ENCODE assay signal across 9 mouse cellular contexts in the genomic region with DNA sequence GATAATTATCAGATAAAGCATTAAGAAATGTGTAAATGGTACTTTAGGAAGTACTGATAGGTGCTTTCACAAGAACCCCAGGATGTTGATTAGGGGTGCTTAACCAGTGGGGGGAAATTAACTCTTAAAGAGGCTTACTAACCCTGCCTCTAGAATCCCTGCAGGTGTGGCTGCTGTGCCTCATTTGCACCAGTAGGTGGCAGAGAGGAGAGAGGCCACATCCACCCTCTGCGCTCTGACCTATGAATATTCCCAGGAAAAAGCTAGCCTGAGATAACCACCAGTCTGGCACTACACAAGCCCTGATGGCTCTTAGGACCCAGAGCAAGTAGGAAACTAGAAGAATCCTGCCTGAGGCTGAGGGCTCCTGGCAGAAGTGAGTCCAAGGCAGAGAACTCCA. TPM values are rescaled to one million over a fixed set of nuclear protein-coding genes. Genes with fewer than 3 reads are reported as not detected.
A peak's percentile ranks its signal among the peaks of the same experiment; 100 is the strongest.
DNase-seq lines count a peak whose midpoint lies in the region; TF ChIP-seq lines count a peak whose summit lies in the region.
"Had no signal": no experiment of that assay in that cellular context is flagged by ENCODE, and none has a peak within 500 bp of the region (broad histone marks: within the 10 kb centered on the region; RNA-seq: fewer than 3 reads in every experiment).

No protein-coding gene starts in this region.

- peak; percentile 87 for TF ChIP-seq CTCF in layer of hippocampus, adult 2 months (conservative IDR thresholded peaks at IDR 0.05)

- H3K4me3 ChIP-seq in layer of hippocampus, adult 2 months, result no peak overlapping the region
- H3K4me3 ChIP-seq in embryonic facial prominence, embryonic 10.5 days, result no peak overlapping the region
- H3K4me3 ChIP-seq: embryonic facial prominence, embryonic 15.5 days had no signal

- intact Hi-C loops in left cerebral cortex, postnatal 25 days (cut with DNase I), result loop anchor here (5.0 kb wide), 1 partner anchor 94 kb away; no protein-coding TSS in a partner anchor
- intact Hi-C loops in left cerebral cortex, postnatal 14 days (cut with DNase I), result loop anchor here (5.0 kb wide), 1 partner anchor 229 kb away; no protein-coding TSS in a partner anchor

- no peaks in the 10 kb centered on the region for H3K36me3 ChIP-seq in embryonic facial prominence, embryonic 10.5 days (replicated peaks)
- H3K36me3 ChIP-seq: embryonic facial prominence, embryonic 15.5 days had no signal

- H3K27me3 ChIP-seq in embryonic facial prominence, embryonic 10.5 days (replicated peaks; ENCODE audit: low read depth, poor library complexity, severe bottlenecking), result no peaks in the 10 kb centered on the region
- H3K27me3 ChIP-seq: embryonic facial prominence, embryonic 15.5 days had no signal

- no peak overlapping the region; the same call in 1 of the 2 replicates for H3K27ac ChIP-seq in layer of hippocampus, adult 2 months
- H3K27ac ChIP-seq in embryonic facial prominence, embryonic 10.5 days (replicated peaks), result no peak overlapping the region
- H3K27ac ChIP-seq: embryonic facial prominence, embryonic 15.5 days had no signal

- 34% methylated on average over 1 of the region's 1 CpGs for WGBS in embryonic facial prominence, embryonic 10.5 days

- H3K9me3 ChIP-seq in embryonic facial prominence, embryonic 10.5 days, result no peaks in the 10 kb centered on the region
- H3K9me3 ChIP-seq: embryonic facial prominence, embryonic 15.5 days had no signal

- peaks cover 5% of the 10 kb centered on the region; the same call in 1 of the 2 replicates for H3K4me1 ChIP-seq in embryonic facial prominence, embryonic 10.5 days
- H3K4me1 ChIP-seq: embryonic facial prominence, embryonic 15.5 days had no signal

- peak in 1 of 2 experiments; percentile 29 for DNase-seq in layer of hippocampus, adult 2 months (ENCODE audit: low spot score in 2 of 2)
- no peak for DNase-seq in layer of hippocampus, adult 9-11 months
- DNase-seq in ZHBTc4 (ENCODE audit: low read depth, low spot score), result peak; percentile 58
- peak; percentile 39 for DNase-seq in embryonic facial prominence, embryonic 10.5 days (ENCODE audit: low spot score)
- DNase-seq in lung, postnatal 10 days, result peak; percentile 49
- no peak for DNase-seq in left cerebral cortex, adult 8-10 months (ENCODE audit: low spot score in 2 of 2)
- DNase-seq in left cerebral cortex, postnatal 25 days (ENCODE audit: low spot score in 2 of 2), result no peak
- no peak for DNase-seq in left cerebral cortex, postnatal 14 days (ENCODE audit: low spot score in 2 of 2)

RNA-seq across cellular contexts. Expression of gene Gprc5d, which starts 30.4 kb away (rescaled TPM):
- total RNA-seq in layer of hippocampus, adult 2 months (2021), result not detected
- not detected in 2 replicates for polyA plus RNA-seq in embryonic facial prominence, embryonic 10.5 days (2016; fragmentation: Nextera tagmentation; extraction: Ambion mirVana)
- under 1 TPM in 1 of 4 experiments, not detected in 3; 0.28 TPM for total RNA-seq in left cerebral cortex, adult 8-10 months (2022)
- total RNA-seq in left cerebral cortex, postnatal 25 days (2021), result not detected
- total RNA-seq in left cerebral cortex, postnatal 14 days (2021), result not detected

RNA-seq across cellular contexts. Expression of gene Fam234b, which starts 49.3 kb away (rescaled TPM):
- 100 to 1,000 TPM; 161 to 166 TPM for total RNA-seq in layer of hippocampus, adult 2 months (2021)
- 18.4 and 20.1 TPM in 2 replicates for polyA plus RNA-seq in embryonic facial prominence, embryonic 10.5 days (2016; fragmentation: Nextera tagmentation; extraction: Ambion mirVana)
- 100 to 1,000 TPM; 149 to 164 (median 160) TPM for total RNA-seq in left cerebral cortex, adult 8-10 months (2022)
- total RNA-seq in left cerebral cortex, postnatal 25 days (2021), result 100 to 1,000 TPM; 143 to 147 TPM
- total RNA-seq in left cerebral cortex, postnatal 14 days (2021), result 100 to 1,000 TPM; 118 to 124 TPM

RNA-seq across cellular contexts. Expression of gene Hebp1, which starts 49.3 kb away (rescaled TPM):
- total RNA-seq in layer of hippocampus, adult 2 months (2021), result 10 to 100 TPM; 74.1 to 79.1 TPM
- polyA plus RNA-seq in embryonic facial prominence, embryonic 10.5 days (2016; fragmentation: Nextera tagmentation; extraction: Ambion mirVana), result 4.1 and 5.2 TPM in 2 replicates
- 10 to 100 TPM; 48.6 to 60.9 (median 56.7) TPM for total RNA-seq in left cerebral cortex, adult 8-10 months (2022)
- 10 to 100 TPM; 42.6 to 43.9 TPM for total RNA-seq in left cerebral cortex, postnatal 25 days (2021)
- 10 to 100 TPM; 38.5 to 41.6 TPM for total RNA-seq in left cerebral cortex, postnatal 14 days (2021)

Comparison
In these comparisons a context has a peak if more than half of its experiments do, and no peak if none do; other contexts are left out.
1. DNase-seq: peak in ZHBTc4 (single experiment), embryonic facial prominence, embryonic 10.5 days (single experiment) and lung, postnatal 10 days (single experiment); none in layer of hippocampus, adult 9-11 months (single experiment), left cerebral cortex, adult 8-10 months (0 of 2), left cerebral cortex, postnatal 25 days (0 of 2) and left cerebral cortex, postnatal 14 days (0 of 2).